Mouse (Mus musculus) intestine, postnatal 0 days (tissue): Measurements from ENCODE around the gene Pxdc1. TPM values are rescaled to one million over a fixed set of nuclear protein-coding genes. Genes with fewer than 3 reads are reported as not detected.
A peak's percentile ranks its signal among the peaks of the same experiment; 100 is the strongest.

Source experiments
- ATAC-seq: fragments of 200-750 bp; cut with Nextera tagmentation; 2 replicates; pipeline ENCODE4 v1.8.0; 2017; ENCODE audit warnings: mild to moderate bottlenecking, moderate TSS enrichment, moderate library complexity
- H3K27ac ChIP-seq: fragments of 300-500 bp; sonication (generic); 2 replicates; pipeline ENCODE4 v1.5.1; 2014; ENCODE audit warnings: mild to moderate bottlenecking, low read depth, low read length, moderate library complexity
- H3K27me3 ChIP-seq: fragments of 300-500 bp; sonication (generic); replicated peaks from 2 replicates; pipeline ENCODE4 v1.6.1; 2014; ENCODE audit warnings: low read length, mixed read lengths; ENCODE audit not compliant: control insufficient read depth, insufficient read depth
- H3K36me3 ChIP-seq: fragments of 300-500 bp; sonication (generic); 2 replicates; pipeline ENCODE4 v1.6.1; 2014; ENCODE audit warnings: mild to moderate bottlenecking, moderate library complexity; ENCODE audit not compliant: control insufficient read depth, insufficient read depth
- H3K4me1 ChIP-seq: fragments of 300-500 bp; sonication (generic); replicated peaks from 2 replicates; pipeline ENCODE4 v1.6.1; 2014; ENCODE audit warnings: antibody characterized with exemption, low read length, mixed read lengths; ENCODE audit not compliant: control insufficient read depth, insufficient read depth
- H3K4me2 ChIP-seq: fragments of 300-500 bp; sonication (generic); replicated peaks from 2 replicates; pipeline ENCODE4 v1.6.1; 2014; ENCODE audit warnings: low read depth, mild to moderate bottlenecking, moderate library complexity
- H3K4me3 ChIP-seq: fragments of 300-500 bp; sonication (generic); 2 replicates; pipeline ENCODE4 v1.5.1; 2014; ENCODE audit warnings: low read depth, low read length
- H3K9ac ChIP-seq: fragments of 300-500 bp; sonication (generic); 2 replicates; pipeline ENCODE4 v1.6.1; 2014; ENCODE audit warnings: mild to moderate bottlenecking, low read depth, low read length
- H3K9me3 ChIP-seq: fragments of 300-500 bp; sonication (generic); 2 replicates; pipeline ENCODE4 v1.6.1; 2016; ENCODE audit warnings: mixed run types; ENCODE audit not compliant: control insufficient read depth
- CTCF ChIP-seq: sonication (generic); IDR thresholded peaks from 2 replicates; pipeline ENCODE4 v1.5.1; 2016; ENCODE audit warnings: low read depth, mild to moderate bottlenecking, control low read depth, antibody characterized with exemption, moderate library complexity
- WGBS: fragments of 180-500 bp; shearing (Covaris S2); extraction: QIAGEN DNeasy Blood & Tissue Kit; methylation state at CpG from one replicate; pipeline ENCODE4 v1.1.7; 2014; 5-methylcytosine and 5-hydroxymethylcytosine counted together
- polyA plus RNA-seq: library from polyadenylated mRNA; unstranded; fragments of >200 nt; fragmentation: Nextera tagmentation; extraction: Ambion mirVana; gene quantifications from 2 replicates; pipeline ENCODE4 v1.2.1, GENCODE M21; 2015

The Pxdc1 gene
- 71.3 and 80.4 TPM in 2 replicates for polyA plus RNA-seq

DNA sequence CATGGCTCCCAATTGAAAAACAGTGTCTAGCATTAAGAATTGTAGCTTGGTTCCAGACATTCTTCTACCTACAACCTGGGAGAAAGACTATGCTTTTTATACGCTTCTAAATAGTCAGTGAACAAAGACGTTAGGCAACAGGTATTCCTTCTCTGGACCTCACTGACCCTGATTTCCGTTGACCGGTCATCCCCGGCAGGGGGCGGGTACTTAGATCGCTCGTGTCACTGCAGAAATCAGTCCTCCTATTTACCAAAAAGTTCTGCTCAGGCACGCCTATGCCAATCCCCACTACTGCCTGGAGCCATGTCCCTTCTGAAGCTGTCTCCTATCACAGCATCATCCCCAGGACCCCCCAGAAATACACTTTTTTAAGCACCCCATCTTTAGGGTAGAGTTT is at the start of gene Pxdc1:
Pxdc1 (minus strand) TSS at position 96 of the 400 bp plus-strand sequence.
- Histone ChIP-seq H3K9ac (peak within 1 kb of the TSS; percentile 82), H3K27me3 (no peaks in the 10 kb centered on the region), H3K4me1 (0 out of 2 replicates have a peak, but pooled peaks cover 3% of the 10 kb centered on the region), H3K9me3 (no peaks in the 10 kb centered on the region), H3K4me2 (peak within 1 kb of the TSS; percentile 89), H3K4me3 (peak within 1 kb of the TSS; percentile 75), H3K36me3 (no peaks in the 10 kb centered on the region), H3K27ac (peak within 1 kb of the TSS; percentile 97)
- 10% methylated on average over 9 of the region's 9 CpGs for WGBS
- no peak for ATAC-seq
- TF ChIP-seq CTCF = peak; percentile 60

DNA sequence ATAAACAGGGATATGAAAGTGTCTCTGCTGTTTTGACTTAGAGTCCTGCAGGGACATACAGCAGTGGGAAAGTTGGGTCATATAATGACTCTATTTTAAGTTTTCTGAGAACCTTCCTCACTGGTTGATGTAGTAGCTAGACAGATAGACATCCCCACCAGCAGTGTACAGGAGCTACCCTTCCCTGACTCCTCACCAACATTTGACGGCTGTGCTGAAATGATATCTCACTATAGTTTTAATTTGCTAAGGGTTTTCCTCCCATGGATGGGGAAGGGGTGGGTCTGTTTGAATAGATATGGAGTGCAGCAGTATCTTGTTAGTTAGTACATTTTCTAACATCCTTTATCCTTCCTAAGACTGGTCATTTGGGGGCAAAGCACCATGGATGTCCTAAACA is 47.3 kb upstream of the Pxdc1 start:
- WGBS = 79% methylated on average over 1 of the region's 1 CpGs
- ATAC-seq = no peak
- H3K4me3 ChIP-seq = no peak overlapping the region

DNA sequence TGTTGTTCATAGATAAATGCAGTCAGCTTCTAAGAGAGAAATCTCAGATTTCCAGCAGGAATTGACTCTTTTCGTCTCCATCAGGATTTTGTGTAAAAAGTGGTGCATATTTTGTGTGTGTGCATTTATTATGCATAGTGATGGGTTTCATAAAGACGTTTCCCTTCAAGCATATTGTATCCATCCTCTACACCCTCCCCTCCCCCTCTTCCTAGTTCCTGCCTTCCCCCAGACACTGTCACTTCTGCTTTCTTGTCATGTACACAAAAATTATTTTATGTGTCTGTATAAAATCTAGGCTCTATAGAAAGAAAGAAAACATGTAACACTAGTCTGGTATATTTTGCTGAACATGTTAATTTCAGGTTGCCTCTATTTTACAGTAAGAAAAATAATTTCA is 46.8 kb upstream of the Pxdc1 start:
- WGBS = 79% methylated on average over 2 of the region's 2 CpGs
- no peak for ATAC-seq

More for the DNA sequence above, 47.3 kb upstream of the Pxdc1 start:
- H3K9me3 ChIP-seq = no peaks in the 10 kb centered on the region
- H3K27me3 ChIP-seq = no peaks in the 10 kb centered on the region
- H3K9ac ChIP-seq = no peak overlapping the region
- no peak overlapping the region for H3K27ac ChIP-seq
- H3K4me1 ChIP-seq = 0 out of 2 replicates have a peak, but pooled peaks cover 4% of the 10 kb centered on the region
- no peaks in the 10 kb centered on the region for H3K36me3 ChIP-seq
- H3K4me2 ChIP-seq = no peak overlapping the region
- no peak for TF ChIP-seq CTCF

DNA sequence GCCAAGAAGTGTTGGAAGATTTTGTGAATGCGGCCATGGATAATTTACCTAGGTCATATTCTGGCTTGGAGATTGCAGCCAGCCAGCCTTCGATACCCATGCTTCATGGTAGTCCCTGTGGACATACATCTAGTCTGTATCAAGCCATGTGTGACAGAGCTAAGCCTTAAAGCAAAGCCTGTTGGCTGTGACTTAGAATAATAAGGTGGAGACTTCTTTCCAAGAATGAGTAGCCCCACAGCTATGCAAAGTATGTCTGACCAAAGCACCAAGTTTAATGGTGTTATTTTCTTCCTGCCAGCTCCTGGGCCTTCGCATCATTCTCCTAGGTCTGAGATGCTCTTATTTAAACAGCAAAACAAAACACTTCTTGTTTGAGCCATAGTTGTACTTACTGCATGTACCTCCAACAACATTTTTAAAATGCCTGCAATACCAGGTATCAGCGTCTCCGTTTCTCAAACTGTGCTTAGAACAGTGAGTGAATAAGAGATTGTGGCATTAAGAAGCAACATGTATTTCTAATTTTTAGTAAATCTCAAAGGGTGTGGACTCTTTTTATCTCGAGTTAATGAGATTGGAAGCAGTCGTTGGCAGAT is 43.5 kb upstream of the Pxdc1 start:
- WGBS = 59% methylated on average over 7 of the region's 7 CpGs
- Histone ChIP-seq H3K27ac (no peak overlapping the region), H3K9me3 (no peaks in the 10 kb centered on the region), H3K36me3 (no peaks in the 10 kb centered on the region), H3K4me3 (no peak overlapping the region), H3K4me1 (0 out of 2 replicates have a peak, but pooled peaks cover 4% of the 10 kb centered on the region), H3K27me3 (no peaks in the 10 kb centered on the region), H3K9ac (no peak overlapping the region), H3K4me2 (no peak overlapping the region)
- no peak for TF ChIP-seq CTCF
- no peak for ATAC-seq

More for the DNA sequence above, 46.8 kb upstream of the Pxdc1 start:
- Histone ChIP-seq H3K9me3 (no peaks in the 10 kb centered on the region), H3K27me3 (no peaks in the 10 kb centered on the region), H3K4me1 (0 out of 2 replicates have a peak, but pooled peaks cover 4% of the 10 kb centered on the region), H3K4me2 (no peak overlapping the region), H3K4me3 (no peak overlapping the region), H3K36me3 (no peaks in the 10 kb centered on the region), H3K27ac (no peak overlapping the region), H3K9ac (no peak overlapping the region)
- TF ChIP-seq CTCF = no peak

DNA sequence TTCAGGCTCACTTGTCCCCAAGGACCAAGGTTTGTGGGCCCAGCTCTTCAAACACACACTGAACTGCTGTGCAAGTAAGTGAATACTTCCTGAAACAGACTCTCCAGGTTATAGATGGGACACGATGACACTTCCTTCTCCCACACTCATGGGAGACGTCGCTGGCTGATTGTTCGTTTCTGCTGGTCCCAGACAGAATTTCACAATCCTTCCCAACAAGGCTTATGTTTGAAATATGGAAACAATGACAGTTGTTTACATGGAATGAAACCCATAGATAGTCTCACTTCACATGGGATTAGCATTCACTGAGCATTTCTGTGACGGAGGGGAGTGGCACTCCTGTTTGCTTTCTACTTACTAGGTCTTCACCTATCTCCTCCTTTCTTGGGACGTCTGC is 39.8 kb upstream of the Pxdc1 start:
- Histone ChIP-seq H3K9ac (no peak overlapping the region), H3K27ac (no peak overlapping the region), H3K9me3 (no peaks in the 10 kb centered on the region), H3K27me3 (no peaks in the 10 kb centered on the region), H3K4me1 (0 out of 2 replicates have a peak, but pooled peaks cover 4% of the 10 kb centered on the region), H3K4me3 (no peak overlapping the region), H3K36me3 (no peaks in the 10 kb centered on the region), H3K4me2 (no peak overlapping the region)
- ATAC-seq = no peak
- no peak for TF ChIP-seq CTCF
- WGBS = 42% methylated on average over 6 of the region's 6 CpGs

DNA sequence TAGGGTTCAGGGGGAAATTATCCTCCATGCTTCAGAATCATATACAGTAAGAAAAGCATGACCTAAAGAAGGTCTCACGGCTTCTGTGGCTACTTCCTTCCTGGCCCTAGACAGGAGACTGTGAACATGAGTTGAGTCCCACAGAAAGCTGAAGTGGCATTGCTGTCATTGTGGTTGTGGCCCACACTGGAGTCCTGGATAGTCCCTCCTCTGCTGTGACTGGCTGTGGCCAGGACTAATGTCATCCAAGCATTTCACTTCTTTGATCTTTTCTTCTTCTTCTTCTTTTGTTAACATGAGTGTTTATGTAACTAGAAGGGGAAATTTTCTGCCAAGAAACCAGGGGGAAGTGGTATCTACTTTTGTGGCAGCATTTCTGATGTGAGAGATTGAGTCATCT is 37.8 kb upstream of the Pxdc1 start:
- no peaks in the 10 kb centered on the region for H3K36me3 ChIP-seq
- H3K9ac ChIP-seq = no peak overlapping the region
- no peaks in the 10 kb centered on the region for H3K27me3 ChIP-seq
- TF ChIP-seq CTCF = no peak
- no peak for ATAC-seq
- H3K4me3 ChIP-seq = no peak overlapping the region
- H3K27ac ChIP-seq = no peak overlapping the region
- no peaks in the 10 kb centered on the region for H3K4me1 ChIP-seq
- 77% methylated on average over 1 of the region's 1 CpGs for WGBS
- H3K4me2 ChIP-seq = no peak overlapping the region
- H3K9me3 ChIP-seq = no peaks in the 10 kb centered on the region
